Comparison of ENCODE assay signal across 20 mouse cellular contexts in genomic region chr15:62166786-62167185, GRCm38 (mm10).
DNase-seq lines count a peak whose midpoint lies in the region; ATAC-seq and TF ChIP-seq lines count a peak whose summit lies in the region.
"Had no signal": no experiment of that assay in that cellular context is flagged by ENCODE, and none has a peak within 500 bp of the region (broad histone marks: within the 10 kb centered on the region; RNA-seq: fewer than 3 reads in every experiment).

No protein-coding gene starts in this region.

- no peaks in the 10 kb centered on the region for H3K27me3 ChIP-seq in thymus, adult 2 months (ENCODE audit: control insufficient read depth, insufficient read depth, low read length)
- H3K27me3 ChIP-seq: forebrain, embryonic 15.5 days; hindbrain, embryonic 15.5 days had no signal

- peak; percentile 67 for DNase-seq in CD4-positive, CD25-positive, alpha-beta regulatory T cell, adult 2 months (ENCODE audit: low read depth, low spot score)
- peak; percentile 31 for DNase-seq in thymus, adult 2 months
- no peak for DNase-seq in thymus, postnatal 0 days (ENCODE audit: low spot score)
- DNase-seq in cerebellum, adult 9-10 months: no peak
- DNase-seq in left cerebral cortex, postnatal 25 days (ENCODE audit: low spot score in 2 of 2): no peak
- DNase-seq: adrenal gland, postnatal 25 days; cerebellum, postnatal 10 days; gastrocnemius, postnatal 10 days; heart, adult 11 months; liver, postnatal 0 days had no signal

- no peak for ATAC-seq in CD4-positive, CD25-positive, alpha-beta regulatory T cell, adult 4 months
- ATAC-seq: forebrain, embryonic 15.5 days; intestine, embryonic 16.5 days; liver, postnatal 0 days; lung, postnatal 0 days; midbrain, embryonic 16.5 days had no signal

- no peak overlapping the region for H3K27ac ChIP-seq in thymus, adult 2 months (ENCODE audit: control insufficient read depth, insufficient read depth, low read length)
- H3K27ac ChIP-seq in brown adipose tissue, adult 24 weeks (replicated peaks; ENCODE audit: low read depth, low read length): peak overlapping the region; percentile 83
- H3K27ac ChIP-seq: embryonic facial prominence, embryonic 10.5 days; forebrain, embryonic 15.5 days; hindbrain, embryonic 15.5 days; macrophage had no signal

- no peaks in the 10 kb centered on the region for H3K36me3 ChIP-seq in thymus, adult 2 months (ENCODE audit: control insufficient read depth, insufficient read depth, low read length)
- H3K36me3 ChIP-seq: embryonic facial prominence, embryonic 10.5 days; forebrain, embryonic 15.5 days; hindbrain, embryonic 15.5 days had no signal

- WGBS in thymus, adult 2 months: 73% methylated on average over 5 of the region's 5 CpGs

- H3K4me3 ChIP-seq in thymus, adult 2 months (ENCODE audit: control insufficient read depth, insufficient read depth, low read length): no peak overlapping the region
- H3K4me3 ChIP-seq in brown adipose tissue, adult 24 weeks (ENCODE audit: insufficient read depth, low read depth, low read length): no peak overlapping the region
- H3K4me3 ChIP-seq: embryonic facial prominence, embryonic 10.5 days; forebrain, embryonic 15.5 days; hindbrain, embryonic 15.5 days; myocyte had no signal

- no peak for TF ChIP-seq CTCF in thymus, adult 2 months (IDR thresholded peaks at IDR 0.05; ENCODE audit: borderline replicate concordance, control insufficient read depth, extremely low read depth, insufficient read depth, low read length, poor library complexity)

- intact Hi-C loops in left cerebral cortex, postnatal 25 days (cut with DNase I): no loop called here

- peaks cover 26% of the 10 kb centered on the region for H3K4me1 ChIP-seq in thymus, adult 2 months (replicated peaks; ENCODE audit: control insufficient read depth, insufficient read depth, low read length)
- H3K4me1 ChIP-seq in brown adipose tissue, adult 24 weeks (ENCODE audit: control insufficient read depth, insufficient read depth, insufficient read length, low read length): peaks cover 9% of the 10 kb centered on the region
- H3K4me1 ChIP-seq: embryonic facial prominence, embryonic 10.5 days; forebrain, embryonic 15.5 days had no signal

- TF ChIP-seq POLR2A in thymus, adult 2 months (IDR thresholded peaks at IDR 0.05; ENCODE audit: control insufficient read depth, extremely low read depth, insufficient read depth, low read length, poor library complexity): no peak

Comparison
In these comparisons a context has a peak if more than half of its experiments do, and no peak if none do; other contexts are left out.
1. DNase-seq: peak in CD4-positive, CD25-positive, alpha-beta regulatory T cell, adult 2 months (single experiment) and thymus, adult 2 months (single experiment); none in thymus, postnatal 0 days (single experiment), cerebellum, adult 9-10 months (single experiment) and left cerebral cortex, postnatal 25 days (0 of 2).